Mouse (Mus musculus): ENCODE data around the gene Prl7a1.

Prl7a1 gene

DNA sequence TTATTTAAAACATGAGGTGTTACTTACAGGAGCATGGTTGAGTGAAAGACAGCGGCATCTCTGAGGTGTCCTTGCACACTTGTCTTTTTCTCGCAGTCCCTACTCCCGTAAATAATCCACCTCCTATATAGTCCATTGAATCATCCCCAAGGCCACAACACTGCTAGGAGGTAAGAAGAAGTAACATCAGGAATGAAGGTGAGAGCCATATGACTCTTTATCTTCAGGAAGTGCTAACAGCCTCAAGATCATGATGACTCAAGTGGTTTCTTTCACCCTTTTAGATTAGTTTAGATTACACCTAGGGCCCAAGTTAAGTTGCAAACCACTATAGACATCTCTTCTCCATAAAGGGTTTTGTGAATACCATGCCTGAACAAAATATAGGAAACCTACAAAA is at the start of gene Prl7a1:
Prl7a1 (minus strand) TSS at position 101 of the 400 bp plus-strand sequence.
- DNase-seq = no peak

DNA sequence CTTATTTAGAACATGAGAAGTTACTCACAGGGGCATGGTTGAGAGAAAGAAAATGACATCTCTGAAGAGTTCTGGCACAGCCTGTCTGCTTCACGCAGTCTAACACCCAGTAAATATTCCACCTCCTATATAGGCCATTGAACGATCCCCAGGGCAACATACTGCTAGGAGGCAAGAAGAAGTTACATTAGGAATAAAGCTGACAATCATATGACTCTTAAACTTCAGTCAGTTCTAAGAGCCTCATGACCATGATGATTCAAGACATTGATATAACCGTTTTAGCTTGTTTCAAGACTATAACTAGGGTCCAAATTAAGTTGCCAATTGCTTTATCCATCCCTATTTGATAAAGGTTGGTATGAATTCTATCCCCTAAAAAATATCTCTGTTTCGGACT is 25.6 kb upstream of the Prl7a1 start, which contains the start of gene Prl7a2:
Prl7a2 (minus strand) TSS at position 101 of the 400 bp plus-strand sequence.
- DNase-seq = no peak

DNA sequence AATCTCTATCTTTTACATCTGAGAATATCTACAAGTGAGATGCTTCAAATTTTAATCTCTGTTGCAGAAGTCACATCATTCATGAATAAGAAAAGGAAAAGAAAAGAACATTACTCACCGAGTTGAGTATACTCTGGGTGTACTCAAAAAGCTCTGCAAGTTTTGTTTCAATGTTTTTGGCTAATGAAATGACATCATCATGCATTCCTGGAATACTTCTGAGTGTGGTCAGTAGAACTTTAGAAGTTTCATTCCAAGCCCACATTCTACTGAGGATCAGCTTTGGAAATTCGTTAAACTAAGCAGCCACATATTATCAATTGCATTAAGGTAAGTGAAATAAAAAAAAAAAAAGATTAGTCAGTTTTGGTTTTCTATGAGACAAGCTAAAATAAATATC is 18.5 kb upstream of the Prl7a1 start:
- no peak for DNase-seq

- no peak for DNase-seq
Measured at GRCm38 (mm10) chr13:27610482-27610881, 31.8 kb downstream of the Prl7a1 start, which contains the start of gene Prl7b1. TSS of gene Prl7b1 (minus strand) at chr13:27610582.
